Mouse (Mus musculus): ENCODE data around the gene Dnajc10. TPM values are rescaled to one million over a fixed set of nuclear protein-coding genes. Genes with fewer than 3 reads are reported as not detected.

Dnajc10 gene
- total and polyA plus RNA-seq, 2 experiments from 2014 or later = 58.2 to 63.4 TPM

DNA sequence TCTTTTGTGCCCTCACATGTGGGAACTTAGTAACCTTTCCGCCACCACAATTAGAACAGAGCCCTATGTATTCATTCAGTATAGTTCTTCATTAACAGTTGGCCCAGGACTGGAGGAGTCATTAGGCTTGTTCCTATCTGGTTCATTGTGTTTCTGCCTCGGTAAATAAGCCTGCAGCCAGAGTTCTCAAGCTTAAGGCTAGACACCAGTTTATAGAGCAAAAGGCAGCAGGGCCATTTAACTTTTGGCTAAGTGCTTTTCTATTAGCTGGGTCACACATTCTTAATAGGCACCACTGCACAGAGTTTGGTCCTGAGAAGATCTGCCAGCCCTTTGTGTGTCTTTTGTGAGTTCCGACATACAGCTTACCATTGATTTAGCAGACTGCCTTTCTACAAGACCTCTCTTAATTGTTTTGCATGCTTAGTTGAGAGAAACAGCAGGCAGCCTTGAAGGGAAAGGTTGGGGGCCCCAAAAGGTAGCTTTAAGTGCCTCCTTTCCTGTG is 83.4 kb downstream of the Dnajc10 start:
- H3K36me3 ChIP-seq (ENCODE audit: insufficient read depth, low read length) = no peaks in the 10 kb centered on the region
- no peak overlapping the region for H3K4me3 ChIP-seq (ENCODE audit: low read length)
- TF ChIP-seq CTCF (IDR thresholded peaks at IDR 0.05; ENCODE audit: low read depth) = no peak
- H3K4me1 ChIP-seq (ENCODE audit: insufficient read depth, low read length) = no peaks in the 10 kb centered on the region
- H3K4me2 ChIP-seq (ENCODE audit: low read depth, low read length) = no peak overlapping the region
- WGBS = 17% methylated on average over 3 of the region's 3 CpGs
- H3K27me3 ChIP-seq (ENCODE audit: insufficient read depth, low read length) = no peaks in the 10 kb centered on the region
- no peak for ATAC-seq
- no peak overlapping the region for H3K9ac ChIP-seq (replicated peaks; ENCODE audit: low read length)
- no peak for DNase-seq (ENCODE audit: low spot score)
- H3K9me3 ChIP-seq (ENCODE audit: low read length) = no peaks in the 10 kb centered on the region
- H3K27ac ChIP-seq = no peak overlapping the region

Other genes with a start within 250 kb of the Dnajc10 start
- gene Pde1a, start 186.0 kb upstream of the Dnajc10 start, total RNA-seq (2014; rRNA removed) = 18.1 and 19.6 TPM in 2 replicates
- 17.8 and 18.8 TPM in 2 replicates for gene Pde1a, start 186.0 kb upstream of the Dnajc10 start, polyA plus RNA-seq (2015; fragmentation: Nextera tagmentation; extraction: Ambion mirVana)
- gene Prdx6b, start 23.0 kb upstream of the Dnajc10 start, total RNA-seq (2014; rRNA removed) = not detected in 2 replicates
- not detected in 2 replicates for gene Prdx6b, start 23.0 kb upstream of the Dnajc10 start, polyA plus RNA-seq (2015; fragmentation: Nextera tagmentation; extraction: Ambion mirVana)
- gene Frzb, start 132.2 kb downstream of the Dnajc10 start, total RNA-seq (2014; rRNA removed) = 9.5 and 10.6 TPM in 2 replicates
- gene Frzb, start 132.2 kb downstream of the Dnajc10 start, polyA plus RNA-seq (2015; fragmentation: Nextera tagmentation; extraction: Ambion mirVana) = 9.3 and 9.9 TPM in 2 replicates

All from hindbrain, postnatal 0 days (tissue).